Mouse (Mus musculus): ENCODE results near the gene Zfp711.

DNA sequence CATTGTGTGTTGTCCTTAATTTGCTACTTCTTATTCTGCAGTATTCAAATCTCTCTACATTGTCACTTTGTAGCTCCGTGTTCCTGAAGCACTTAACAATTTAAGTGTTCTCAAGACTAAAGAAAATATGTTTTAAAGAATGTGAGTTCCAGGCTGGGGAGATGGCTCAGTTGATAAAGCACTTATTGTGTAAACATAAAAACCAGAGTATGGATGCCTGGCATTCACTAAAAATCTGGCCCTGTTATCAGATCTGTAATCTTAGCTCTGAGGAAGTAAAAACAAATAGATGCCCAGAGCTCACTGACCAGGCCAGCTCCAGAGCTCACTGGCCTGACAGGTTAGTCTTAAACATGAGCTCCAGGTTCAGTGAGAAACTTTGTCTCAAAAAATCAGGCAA, 75.2 kb downstream of the Zfp711 start:
- TF ChIP-seq CHD2 (IDR thresholded peaks at IDR 0.05; ENCODE audit: low read depth, low read length) (no peak), HCFC1 (IDR thresholded peaks at IDR 0.05; ENCODE audit: borderline replicate concordance, insufficient read depth, low read length) (no peak)
